Mouse (Mus musculus) left cerebral cortex, postnatal 10 days (tissue): ENCODE measurements around the gene Mfsd2b. TPM values are rescaled to one million over a fixed set of nuclear protein-coding genes. Genes with fewer than 3 reads are reported as not detected.
"Not testable (repeated sequence)": the region's sequence is repeated elsewhere in the genome, so short reads cannot be mapped to it uniquely, and the experiment has no call there.

Experiments
- DNase-seq, 2 experiments: peaks; one replicate each; pipeline ENCODE4 v3.0.0; 2021 to 2022; ENCODE audit warnings: low spot score in 2 of 2, mixed read lengths in 1 of 2; ENCODE audit errors: extremely low spot score in 1 of 2
- intact Hi-C: fragments of 180-260 bp; cut with DNase I; formaldehyde crosslinking; loops from one replicate; pipeline ENCODE4 v1.15.1; 2025
- total RNA-seq, 2 experiments: library from RNA; stranded (reverse); gene quantifications; 2 replicates each; pipeline ENCODE4 v1.2.3; 2021

Mfsd2b gene
- total RNA-seq: under 1 TPM; 0.91 to 0.94 TPM

GRCm38 (mm10) chr12:4874161-4874927 is at the start of gene Mfsd2b:
Mfsd2b (minus strand) TSS chr12:4874359.
- intact Hi-C loops: no loop called here
- DNase-seq: peak; percentile 11 to 81

- peak; percentile 50 to 67 for DNase-seq
- intact Hi-C loops: loop anchor here (5.0 kb wide), 1 partner anchor 76 kb away; the partner anchor contains the start of genes Fkbp1b and Wdcp
Observed at GRCm38 (mm10) chr12:4917805-4918591, 43.8 kb upstream of the Mfsd2b start.

GRCm38 (mm10) chr12:4916994-4917804 is 43.0 kb upstream of the Mfsd2b start, which contains the start of gene Atad2b:
Atad2b (plus strand) TSS chr12:4917353.
- intact Hi-C loops: loop anchor here (5.0 kb wide), 1 partner anchor 75 kb away; the partner anchor contains the start of genes Fkbp1b and Wdcp

GRCm38 (mm10) chr12:4914944-4915343 is 40.8 kb upstream of the Mfsd2b start:
- intact Hi-C loops: loop anchor here (5.0 kb wide), 1 partner anchor 73 kb away; the partner anchor contains the start of genes Fkbp1b and Wdcp
- DNase-seq: no peak

More at GRCm38 (mm10) chr12:4916994-4917804, 43.0 kb upstream of the Mfsd2b start, which contains the start of gene Atad2b:
- DNase-seq: peak; percentile 93 to 98

- intact Hi-C loops: no loop called here
- no peak for DNase-seq
Observed at GRCm38 (mm10) chr12:4914441-4914840, 40.3 kb upstream of the Mfsd2b start.

- peak in 1 of 2 experiments; percentile 33 for DNase-seq
- intact Hi-C loops: no loop called here
Observed at GRCm38 (mm10) chr12:4911716-4912115, 37.6 kb upstream of the Mfsd2b start.

- DNase-seq, intact Hi-C loops: not testable (repeated sequence)
Observed at GRCm38 (mm10) chr12:4910496-4910895, 36.3 kb upstream of the Mfsd2b start.

- intact Hi-C loops: no loop called here
- DNase-seq: no peak
Observed at GRCm38 (mm10) chr12:4908391-4908790, 34.2 kb upstream of the Mfsd2b start.

GRCm38 (mm10) chr12:4906951-4907906 is 33.1 kb upstream of the Mfsd2b start, which contains the start of gene Ubxn2a:
Ubxn2a (minus strand) TSS chr12:4907705.
- intact Hi-C loops: no loop called here
- peak; percentile 90 to 98 for DNase-seq

GRCm38 (mm10) chr12:4906476-4906875 is 32.3 kb upstream of the Mfsd2b start:
- no peak for DNase-seq
- intact Hi-C loops: no loop called here

- intact Hi-C loops: no loop called here
- no peak for DNase-seq
Observed at GRCm38 (mm10) chr12:4905946-4906345, 31.8 kb upstream of the Mfsd2b start.

- intact Hi-C loops: no loop called here
- DNase-seq: no peak
Observed at GRCm38 (mm10) chr12:4898024-4898423, 23.9 kb upstream of the Mfsd2b start.

GRCm38 (mm10) chr12:4889891-4890290 is 15.7 kb upstream of the Mfsd2b start:
- no peak for DNase-seq
- intact Hi-C loops: no loop called here

GRCm38 (mm10) chr12:4889251-4889650 is 15.1 kb upstream of the Mfsd2b start:
- no peak for DNase-seq
- intact Hi-C loops: no loop called here

- intact Hi-C loops: no loop called here
- no peak for DNase-seq
Observed at GRCm38 (mm10) chr12:4888739-4889138, 14.6 kb upstream of the Mfsd2b start.

- DNase-seq, intact Hi-C loops: not testable (repeated sequence)
Observed at GRCm38 (mm10) chr12:4886581-4886980, 12.4 kb upstream of the Mfsd2b start.

- DNase-seq: no peak
- intact Hi-C loops: no loop called here
Observed at GRCm38 (mm10) chr12:4885062-4885461, 10.9 kb upstream of the Mfsd2b start.

- intact Hi-C loops: no loop called here
- DNase-seq: no peak
Observed at GRCm38 (mm10) chr12:4882086-4882485, 7.9 kb upstream of the Mfsd2b start.
